Mouse (Mus musculus) lung, postnatal 0 days (tissue): ENCODE measurements around the gene Mgat5b. TPM values are rescaled to one million over a fixed set of nuclear protein-coding genes. Genes with fewer than 3 reads are reported as not detected.

Source experiments
- ATAC-seq: fragments of 200-750 bp; cut with Nextera tagmentation; 2 replicates; pipeline ENCODE4 v1.8.0; 2017; ENCODE audit warnings: moderate library complexity
- DNase-seq: peaks from one replicate; pipeline ENCODE4 v3.0.0-alpha.2; 2016; ENCODE audit warnings: low spot score
- H3K27ac ChIP-seq: fragments of 300-500 bp; sonication (generic); 2 replicates; pipeline ENCODE4 v1.5.1; 2014; ENCODE audit warnings: antibody characterized with exemption, mild to moderate bottlenecking, low read length, mixed read lengths
- H3K27me3 ChIP-seq: fragments of 300-500 bp; sonication (generic); replicated peaks from 2 replicates; pipeline ENCODE4 v1.6.1; 2014; ENCODE audit warnings: low read length, mixed read lengths; ENCODE audit not compliant: insufficient read depth
- H3K36me3 ChIP-seq: fragments of 300-500 bp; sonication (generic); 2 replicates; pipeline ENCODE4 v1.6.1; 2014; ENCODE audit warnings: low read length, mixed read lengths; ENCODE audit not compliant: insufficient read depth
- H3K4me1 ChIP-seq: fragments of 300-500 bp; sonication (generic); 2 replicates; pipeline ENCODE4 v1.6.1; 2014; ENCODE audit warnings: antibody characterized with exemption, low read depth, low read length, mixed read lengths; ENCODE audit not compliant: insufficient read depth
- H3K4me2 ChIP-seq: fragments of 300-500 bp; sonication (generic); replicated peaks from 2 replicates; pipeline ENCODE4 v1.6.1; 2014; ENCODE audit warnings: low read depth, mild to moderate bottlenecking, low read length, moderate library complexity, mixed read lengths
- H3K4me3 ChIP-seq: fragments of 300-500 bp; sonication (generic); 2 replicates; pipeline ENCODE4 v1.5.1; 2014; ENCODE audit warnings: low read depth, low read length
- H3K9ac ChIP-seq: fragments of 300-500 bp; sonication (generic); replicated peaks from 2 replicates; pipeline ENCODE4 v1.6.1; 2014; ENCODE audit warnings: low read depth, mild to moderate bottlenecking
- H3K9me3 ChIP-seq: fragments of 300-500 bp; sonication (generic); 2 replicates; pipeline ENCODE4 v1.6.1; 2016; ENCODE audit warnings: low read length, mixed read lengths
- CTCF ChIP-seq: IDR thresholded peaks from 2 replicates; pipeline ENCODE4 v1.5.1; 2016; ENCODE audit warnings: antibody characterized with exemption, mild to moderate bottlenecking
- EP300 ChIP-seq: IDR thresholded peaks from 2 replicates; pipeline ENCODE4 v1.6.1; 2016; ENCODE audit warnings: antibody characterized with exemption, mild to moderate bottlenecking, control low read depth
- WGBS: fragments of 180-500 bp; shearing (Covaris S2); extraction: QIAGEN DNeasy Blood & Tissue Kit; methylation state at CpG from one replicate; pipeline ENCODE4 v1.1.7; 2014; 5-methylcytosine and 5-hydroxymethylcytosine counted together
- polyA plus RNA-seq: library from polyadenylated mRNA; unstranded; fragments of >200 nt; fragmentation: Nextera tagmentation; extraction: Ambion mirVana; gene quantifications from 2 replicates; pipeline ENCODE4 v1.2.1, GENCODE M21; 2015

Gene Mgat5b
- polyA plus RNA-seq, 1 experiment from 2014 or later, result not detected

DNA sequence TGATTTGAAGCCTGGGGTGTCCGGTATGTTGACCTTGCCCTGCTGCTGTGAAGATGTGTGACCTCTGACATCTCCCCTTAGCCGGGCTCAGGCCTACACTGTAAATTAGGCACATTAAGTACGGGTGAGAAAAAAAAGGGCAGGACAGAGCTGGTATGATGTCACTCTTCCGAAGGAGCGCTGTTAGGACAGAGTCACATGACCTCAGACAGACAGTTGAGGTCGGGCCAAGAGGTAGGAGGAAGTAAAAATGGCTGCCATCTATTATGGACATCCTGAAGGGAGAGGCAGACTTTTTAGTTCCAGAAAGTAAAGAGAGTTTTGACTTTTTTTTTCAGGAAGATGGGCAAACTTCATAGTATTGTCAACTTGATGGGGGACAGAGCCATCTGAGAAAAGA lies 73.3 kb downstream of the Mgat5b start:
- ATAC-seq (no peak), DNase-seq (no peak)
- no peaks in the 10 kb centered on the region for H3K36me3 ChIP-seq
- no peaks in the 10 kb centered on the region for H3K4me1 ChIP-seq
- WGBS, result 68% methylated on average over 6 of the region's 6 CpGs
- H3K27me3 ChIP-seq, result peaks cover 9% of the 10 kb centered on the region; the same call in 1 of the 2 replicates
- H3K9ac ChIP-seq, result no peak overlapping the region
- H3K4me2 ChIP-seq, result no peak overlapping the region
- TF ChIP-seq EP300 (no peak), CTCF (no peak)
- no peak overlapping the region for H3K27ac ChIP-seq
- H3K9me3 ChIP-seq, result no peaks in the 10 kb centered on the region
- H3K4me3 ChIP-seq, result no peak overlapping the region

DNA sequence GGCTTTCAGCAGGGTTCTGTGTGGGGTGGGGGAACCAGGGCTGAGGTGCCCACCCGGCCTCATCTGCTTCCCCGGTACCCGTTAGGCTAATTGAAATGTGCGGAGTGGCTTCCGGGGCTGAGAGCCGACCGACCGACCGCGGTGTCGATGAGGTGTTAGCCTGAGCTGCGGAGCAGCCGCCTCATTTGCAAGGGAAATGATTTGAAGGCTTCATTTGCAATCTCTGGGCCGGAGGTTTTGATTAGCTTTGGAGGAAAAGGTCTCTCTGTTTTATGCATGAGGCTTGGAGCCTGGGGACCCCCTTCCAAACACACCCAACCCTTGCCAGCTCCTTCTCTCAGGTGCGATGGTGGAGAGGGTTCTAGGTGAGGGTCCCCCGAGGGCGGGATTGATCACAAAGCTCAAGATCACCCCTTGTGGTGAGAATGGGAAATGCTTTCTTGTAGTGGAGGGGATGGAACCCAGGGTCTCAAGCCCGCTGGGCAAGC lies 75.5 kb downstream of the Mgat5b start:
- Histone ChIP-seq H3K36me3 (no peaks in the 10 kb centered on the region), H3K27me3 (peaks cover 9% of the 10 kb centered on the region; the same call in 1 of the 2 replicates), H3K4me2 (no peak overlapping the region), H3K9ac (no peak overlapping the region), H3K4me3 (no peak overlapping the region), H3K27ac (no peak overlapping the region), H3K4me1 (no peaks in the 10 kb centered on the region), H3K9me3 (no peaks in the 10 kb centered on the region)
- ATAC-seq, result no peak
- WGBS, result 6% methylated on average over 18 of the region's 18 CpGs
- DNase-seq, result no peak
- TF ChIP-seq EP300 (no peak), CTCF (peak; percentile 79)

DNA sequence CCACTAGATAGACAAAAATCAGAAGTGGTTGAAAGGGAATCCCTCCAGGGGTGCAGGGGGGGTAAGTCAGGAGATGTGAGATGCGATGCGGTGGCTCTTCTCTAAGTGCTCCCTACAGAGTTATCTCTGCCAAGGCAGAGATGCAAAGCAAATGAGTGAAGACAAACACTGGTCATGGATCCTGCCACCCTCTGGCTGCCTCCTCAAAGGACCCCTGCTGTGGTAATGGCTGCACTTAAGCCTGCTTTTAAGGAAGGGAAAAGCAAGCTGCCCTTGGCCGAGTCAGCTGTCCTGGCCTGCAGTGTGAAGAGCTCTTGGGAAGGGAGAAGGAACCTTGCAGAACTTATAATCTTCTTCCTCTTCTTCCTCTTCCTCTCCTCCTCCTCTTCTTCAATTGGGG lies 78.3 kb downstream of the Mgat5b start:
- H3K27me3 ChIP-seq, result peaks cover 9% of the 10 kb centered on the region; the same call in 1 of the 2 replicates
- no peak overlapping the region for H3K4me3 ChIP-seq
- ATAC-seq, result no peak
- no peaks in the 10 kb centered on the region for H3K36me3 ChIP-seq
- WGBS, result 29% methylated on average over 3 of the region's 3 CpGs
- H3K27ac ChIP-seq, result no peak overlapping the region
- H3K4me2 ChIP-seq, result no peak overlapping the region
- no peaks in the 10 kb centered on the region for H3K9me3 ChIP-seq
- H3K9ac ChIP-seq, result no peak overlapping the region
- TF ChIP-seq EP300 (no peak), CTCF (no peak)
- H3K4me1 ChIP-seq, result no peaks in the 10 kb centered on the region
- no peak for DNase-seq

DNA sequence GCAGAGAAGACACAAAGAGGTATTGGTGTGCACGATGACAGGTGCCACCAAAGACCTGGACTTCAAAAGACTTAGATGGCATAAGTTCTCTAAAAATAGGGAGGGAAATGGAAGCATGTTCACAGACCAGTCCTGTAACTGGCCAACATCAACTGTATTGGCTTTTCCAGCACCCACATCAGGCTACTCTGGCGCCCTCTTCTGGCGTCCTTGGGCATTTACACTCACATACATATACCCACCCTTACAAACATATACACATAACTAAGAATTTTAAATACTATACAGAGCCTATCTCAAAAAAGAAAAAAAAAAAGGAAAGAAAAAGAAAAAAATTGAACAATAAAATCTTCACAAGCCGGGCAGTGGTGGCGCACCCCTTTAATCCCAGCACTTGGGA lies 80.3 kb downstream of the Mgat5b start:
- DNase-seq, result no peak
- Histone ChIP-seq H3K27ac (no peak overlapping the region), H3K4me2 (no peak overlapping the region), H3K4me1 (no peaks in the 10 kb centered on the region), H3K4me3 (no peak overlapping the region), H3K9ac (no peak overlapping the region), H3K9me3 (no peaks in the 10 kb centered on the region), H3K27me3 (peaks cover 7% of the 10 kb centered on the region; the same call in 1 of the 2 replicates), H3K36me3 (no peaks in the 10 kb centered on the region)
- WGBS, result 94% methylated on average over 5 of the region's 5 CpGs
- TF ChIP-seq EP300 (no peak), CTCF (no peak; the same call in 1 of the 2 replicates)
- ATAC-seq, result no peak

DNA sequence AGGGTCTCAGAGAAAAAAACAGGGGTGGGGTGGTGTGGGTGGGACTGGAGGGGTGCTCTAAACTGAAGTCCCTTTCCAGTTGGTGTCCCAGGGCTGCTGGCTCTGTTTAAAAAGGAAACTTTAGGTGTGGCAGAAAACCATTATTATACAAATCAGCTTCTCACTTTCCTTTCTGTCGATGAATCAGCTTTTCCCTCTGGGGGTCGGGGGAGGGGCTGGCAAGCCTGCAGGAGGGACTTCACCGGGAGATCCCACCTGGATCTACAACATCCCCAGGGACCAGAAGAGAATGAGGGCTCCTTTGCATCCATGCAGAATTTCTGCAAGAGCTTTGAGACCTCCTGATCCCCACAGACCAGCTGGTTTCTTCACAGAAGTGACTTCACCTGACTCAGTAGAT lies 81.6 kb downstream of the Mgat5b start:
- DNase-seq, result no peak
- H3K4me1 ChIP-seq, result no peaks in the 10 kb centered on the region
- H3K4me2 ChIP-seq, result no peak overlapping the region
- H3K27me3 ChIP-seq, result peaks cover 5% of the 10 kb centered on the region; the same call in 1 of the 2 replicates
- no peak for ATAC-seq
- H3K9ac ChIP-seq, result no peak overlapping the region
- no peak overlapping the region for H3K4me3 ChIP-seq
- TF ChIP-seq CTCF (no peak), EP300 (no peak)
- no peaks in the 10 kb centered on the region for H3K36me3 ChIP-seq
- no peak overlapping the region for H3K27ac ChIP-seq
- no peaks in the 10 kb centered on the region for H3K9me3 ChIP-seq
- WGBS, result 8% methylated on average over 3 of the region's 3 CpGs

DNA sequence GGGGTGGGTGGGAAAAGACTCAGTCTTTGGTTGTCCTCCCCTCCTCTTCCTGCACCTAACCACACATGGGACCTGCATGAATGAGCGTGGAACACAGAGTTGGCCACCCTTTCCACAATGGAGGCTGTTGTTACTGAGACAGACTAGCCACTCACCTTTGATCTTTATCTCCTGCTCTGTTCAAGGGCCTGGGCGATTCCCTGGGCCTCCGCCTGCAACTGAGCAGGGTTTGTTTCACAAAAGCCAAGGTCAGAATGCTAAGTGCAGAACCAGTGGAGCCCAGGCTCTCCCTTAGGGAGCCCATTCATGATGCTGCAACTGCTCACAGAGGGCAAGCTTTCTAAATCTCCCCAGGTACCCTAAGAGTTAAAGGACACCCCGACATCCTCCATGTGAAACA lies 83.1 kb downstream of the Mgat5b start:
- no peak overlapping the region for H3K4me3 ChIP-seq
- TF ChIP-seq CTCF (no peak), EP300 (no peak)
- H3K9me3 ChIP-seq, result no peaks in the 10 kb centered on the region
- no peaks in the 10 kb centered on the region for H3K36me3 ChIP-seq
- ATAC-seq (no peak), DNase-seq (no peak)
- no peak overlapping the region for H3K4me2 ChIP-seq
- no peaks in the 10 kb centered on the region for H3K4me1 ChIP-seq
- 54% methylated on average over 4 of the region's 4 CpGs for WGBS
- H3K27ac ChIP-seq, result no peak overlapping the region
- H3K9ac ChIP-seq, result no peak overlapping the region
- H3K27me3 ChIP-seq, result peaks cover 5% of the 10 kb centered on the region; the same call in 1 of the 2 replicates

DNA sequence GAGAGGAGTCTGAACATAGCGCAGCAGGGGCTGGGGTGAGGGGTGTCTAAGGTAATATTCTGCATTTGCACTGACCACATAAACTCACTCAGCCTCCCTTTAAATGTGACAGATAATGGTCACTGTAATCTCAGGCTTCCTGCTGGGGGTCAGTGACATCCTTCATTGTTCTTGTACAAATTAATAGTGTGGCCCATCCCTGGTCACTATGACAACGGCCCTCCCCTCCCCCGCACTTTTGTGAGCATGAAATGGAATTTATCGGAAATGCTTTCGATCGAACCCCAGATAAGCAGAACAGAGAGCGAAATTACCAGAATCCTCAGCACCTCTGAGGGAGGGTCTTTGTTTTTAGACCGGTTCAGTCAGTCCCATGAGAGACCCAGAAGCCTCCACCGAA lies 84.8 kb downstream of the Mgat5b start:
- Histone ChIP-seq H3K4me2 (no peak overlapping the region), H3K27me3 (peaks cover 5% of the 10 kb centered on the region; the same call in 1 of the 2 replicates), H3K36me3 (no peaks in the 10 kb centered on the region), H3K4me3 (no peak overlapping the region), H3K9ac (no peak overlapping the region), H3K9me3 (no peaks in the 10 kb centered on the region), H3K4me1 (no peaks in the 10 kb centered on the region), H3K27ac (no peak overlapping the region)
- DNase-seq (no peak), ATAC-seq (no peak)
- TF ChIP-seq EP300, result no peak
- no peak for TF ChIP-seq CTCF
- WGBS, result 39% methylated on average over 9 of the region's 9 CpGs
